Mouse (Mus musculus) heart, postnatal 36 days (tissue): ENCODE results near the gene Mast4. TPM values are rescaled to one million over a fixed set of nuclear protein-coding genes. Genes with fewer than 3 reads are reported as not detected.

Experiments used
- DNase-seq, 2 experiments: peaks; one replicate each; pipeline ENCODE4 v3.0.0; 2021 to 2022
- intact Hi-C: fragments of 180-260 bp; cut with DNase I; formaldehyde crosslinking; loops from one replicate; pipeline ENCODE4 v1.15.1; 2025
- total RNA-seq, 2 experiments: library from RNA; stranded (reverse); gene quantifications; 2 replicates each; pipeline ENCODE4 v1.2.3; 2021

The Mast4 gene
- total RNA-seq, 2 experiments from 2014 or later, result 26.8 to 29.3 TPM

DNA sequence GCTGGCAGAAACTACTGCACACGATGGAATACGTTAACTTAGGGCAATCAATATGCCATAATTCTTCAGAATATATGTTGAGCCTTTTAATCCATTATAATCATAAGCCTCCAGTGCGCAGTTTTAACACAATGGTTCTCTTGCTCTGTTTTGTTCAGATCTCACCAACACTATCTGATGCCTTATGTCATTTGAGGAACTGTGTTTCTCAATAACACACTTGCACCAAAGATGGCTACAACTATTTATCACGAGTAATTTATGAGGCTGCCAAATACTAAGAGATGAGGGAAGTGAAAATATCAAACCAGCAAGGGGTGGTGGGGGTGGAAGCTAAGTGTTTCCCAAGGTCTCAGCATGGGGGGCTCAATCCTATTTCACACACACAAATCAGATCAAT lies 448.1 kb downstream of the Mast4 start:
- intact Hi-C loops, result no loop called here
- DNase-seq, result no peak

DNA sequence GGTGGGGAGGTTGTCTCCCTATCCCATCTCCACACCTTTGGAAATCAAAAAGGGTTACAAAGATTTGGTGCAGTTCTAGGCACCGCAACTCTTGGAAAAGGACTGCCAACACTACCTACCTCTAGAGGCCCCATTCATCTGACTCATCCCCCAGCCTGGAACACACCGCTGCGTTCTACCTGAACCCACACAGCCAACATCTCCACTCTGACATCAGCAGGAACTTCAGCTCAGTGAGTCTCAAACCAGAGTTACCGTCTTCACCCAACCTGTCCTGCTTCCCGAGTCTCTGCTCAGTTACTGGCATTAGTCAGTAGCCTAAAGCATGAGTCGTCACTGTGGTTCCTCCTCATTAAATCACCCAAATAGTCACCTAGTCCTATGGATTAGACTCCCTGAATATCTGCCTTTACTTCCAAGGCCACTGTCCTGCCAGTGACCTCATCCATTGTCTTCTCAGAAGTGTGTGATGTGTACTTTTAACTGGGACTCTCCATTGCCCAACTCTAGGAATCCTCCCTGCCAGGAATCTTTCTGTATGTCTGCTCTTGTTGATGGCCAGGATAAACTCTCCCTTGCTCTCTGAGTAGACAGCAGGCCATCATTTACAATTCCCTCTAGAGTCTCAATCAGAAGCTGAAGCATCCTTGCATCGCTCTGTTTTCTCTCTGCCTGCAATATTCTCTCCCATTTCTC lies 453.8 kb downstream of the Mast4 start:
- intact Hi-C loops, result no loop called here
- no peak for DNase-seq

DNA sequence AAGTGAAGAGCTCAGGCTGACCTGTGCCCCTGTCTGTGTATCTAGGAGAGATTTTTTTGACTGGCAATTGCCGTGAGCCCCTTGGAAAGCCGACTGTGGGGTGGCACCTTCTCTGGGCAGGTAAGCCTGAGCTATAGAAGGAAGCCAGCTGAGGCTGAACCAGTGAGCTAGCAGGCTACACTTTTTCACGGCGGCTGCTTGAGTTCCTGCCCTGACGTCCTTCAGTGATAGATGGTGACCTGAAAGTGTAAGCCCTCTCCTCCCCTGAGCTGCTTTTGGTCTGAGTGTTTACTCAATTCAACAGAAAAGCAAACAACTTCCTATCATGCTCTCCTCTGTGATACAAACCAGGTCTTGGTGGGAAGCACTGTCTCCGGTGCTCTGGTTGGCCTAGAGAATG lies 455.7 kb downstream of the Mast4 start:
- intact Hi-C loops, result no loop called here

DNA sequence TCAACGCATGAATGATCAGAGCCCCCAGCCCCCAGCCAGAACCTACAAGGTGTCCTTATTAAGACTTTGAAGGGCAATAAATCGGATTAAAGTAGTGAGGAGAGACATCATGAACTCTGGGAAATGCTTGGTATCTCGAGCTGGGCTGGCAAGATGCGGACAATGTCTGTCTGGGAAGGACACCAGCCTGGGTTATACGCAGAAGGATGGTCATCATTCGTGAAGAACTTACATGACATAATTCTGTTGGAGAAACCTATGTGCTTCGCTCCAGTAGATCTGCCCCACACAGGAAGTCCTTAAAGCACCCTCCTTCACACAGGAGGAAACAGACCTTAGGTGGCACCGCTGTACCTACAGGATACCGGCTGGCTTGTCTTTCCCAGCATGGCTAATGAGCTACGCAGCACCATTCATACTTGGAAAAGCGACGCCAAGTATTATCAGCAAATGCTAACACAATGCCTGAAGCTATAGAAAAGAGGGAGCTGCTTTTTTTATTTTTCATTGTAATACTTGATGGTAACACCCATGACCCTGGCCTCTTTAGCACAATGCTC lies 456.5 kb downstream of the Mast4 start:
- intact Hi-C loops, result no loop called here
- no peak for DNase-seq

More for the DNA sequence above, 455.7 kb downstream of the Mast4 start:
- no peak for DNase-seq

DNA sequence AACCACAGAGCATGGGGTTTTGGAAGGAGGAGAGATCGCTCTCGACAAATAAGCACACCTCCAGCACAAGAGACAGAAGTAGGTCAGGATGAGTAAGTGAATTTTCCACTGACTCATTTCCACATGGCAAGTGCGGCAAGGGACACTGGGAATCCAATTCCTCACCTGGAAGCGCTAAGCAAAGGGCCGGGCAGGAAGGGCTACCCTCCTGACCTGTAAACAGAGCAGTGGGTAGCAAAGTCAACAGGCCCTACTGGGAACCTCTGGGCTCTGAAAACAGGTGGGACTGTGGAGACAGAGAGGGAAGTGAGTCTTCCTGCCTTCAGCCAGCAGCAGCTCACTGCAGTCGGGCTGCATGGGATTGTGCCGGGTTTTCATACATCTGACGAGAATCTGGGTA lies 457.1 kb downstream of the Mast4 start:
- DNase-seq, result no peak
- intact Hi-C loops, result no loop called here

DNA sequence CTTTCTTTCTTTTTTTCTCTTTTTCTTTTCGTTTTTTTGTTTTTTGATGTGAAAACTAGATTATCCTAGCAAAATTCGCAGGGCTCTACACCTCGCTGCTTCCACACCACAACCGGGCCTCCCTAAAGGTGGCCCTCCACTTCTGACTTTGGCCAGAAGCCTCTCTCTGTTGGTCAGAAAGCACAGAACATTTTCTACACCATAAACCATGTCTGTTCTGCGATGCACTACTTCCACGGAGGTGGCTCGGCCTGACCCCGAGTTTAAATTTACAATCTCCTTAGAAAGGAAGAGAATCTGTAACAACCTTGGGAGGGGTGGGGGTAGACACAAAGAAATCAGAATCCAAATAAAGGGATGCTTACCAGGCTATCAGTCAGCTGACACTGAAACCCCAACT lies 458.8 kb downstream of the Mast4 start:
- intact Hi-C loops, result loop anchor here (2.0 kb wide), 1 partner anchor 19 kb away; no protein-coding TSS in a partner anchor
- DNase-seq, result no peak

DNA sequence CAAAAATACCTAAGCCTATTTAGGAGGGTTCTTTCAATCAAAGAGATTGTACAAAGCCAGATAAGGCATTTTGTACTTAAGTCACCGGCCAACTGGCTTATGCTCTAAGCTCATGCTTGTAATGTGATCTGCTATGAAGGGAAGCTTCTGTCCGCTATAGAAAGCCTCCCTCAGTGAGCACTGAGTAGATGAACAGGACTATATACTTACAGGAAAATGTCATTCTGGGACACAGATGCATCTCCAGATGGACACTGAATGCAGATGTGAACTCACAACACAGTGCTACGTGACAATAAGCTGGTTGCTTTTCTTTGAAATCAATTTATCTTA lies 459.2 kb downstream of the Mast4 start:
- no peak for DNase-seq
- intact Hi-C loops, result loop anchor here (2.0 kb wide), 1 partner anchor 20 kb away; no protein-coding TSS in a partner anchor

DNA sequence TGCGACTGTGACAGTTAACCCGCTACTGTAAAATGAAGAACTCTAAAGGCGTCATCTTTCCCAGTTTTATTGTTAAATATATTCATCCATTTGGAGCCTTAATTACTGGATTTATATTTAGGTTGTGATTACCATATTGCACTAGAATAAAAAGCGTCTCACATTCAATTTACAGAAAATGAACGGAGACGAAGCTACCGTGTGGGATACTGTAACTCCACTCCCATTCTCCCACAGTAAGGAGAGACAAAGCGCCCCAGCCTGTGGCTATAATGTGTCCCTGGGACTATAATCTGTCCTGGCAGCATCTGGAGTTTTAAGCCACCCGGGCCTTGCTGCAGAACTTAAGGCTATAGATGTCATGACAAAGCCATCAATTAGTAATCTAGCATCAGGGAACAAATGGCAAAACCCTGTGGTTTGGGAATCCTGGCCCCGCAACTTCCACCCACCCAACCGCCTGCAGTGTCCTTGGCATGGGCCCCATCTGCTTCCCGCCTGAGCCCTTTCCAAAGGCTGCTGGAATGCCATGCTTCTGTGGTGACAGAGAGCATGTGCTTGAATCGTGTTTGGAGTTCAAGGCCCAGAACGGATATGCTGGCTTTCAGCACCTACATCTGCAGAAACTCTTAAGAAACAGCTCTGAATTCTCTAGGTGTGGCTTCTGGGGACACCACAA lies 459.7 kb downstream of the Mast4 start:
- intact Hi-C loops, result loop anchor here (2.0 kb wide), 1 partner anchor 20 kb away; no protein-coding TSS in a partner anchor
- peak; percentile 46 to 51 for DNase-seq

DNA sequence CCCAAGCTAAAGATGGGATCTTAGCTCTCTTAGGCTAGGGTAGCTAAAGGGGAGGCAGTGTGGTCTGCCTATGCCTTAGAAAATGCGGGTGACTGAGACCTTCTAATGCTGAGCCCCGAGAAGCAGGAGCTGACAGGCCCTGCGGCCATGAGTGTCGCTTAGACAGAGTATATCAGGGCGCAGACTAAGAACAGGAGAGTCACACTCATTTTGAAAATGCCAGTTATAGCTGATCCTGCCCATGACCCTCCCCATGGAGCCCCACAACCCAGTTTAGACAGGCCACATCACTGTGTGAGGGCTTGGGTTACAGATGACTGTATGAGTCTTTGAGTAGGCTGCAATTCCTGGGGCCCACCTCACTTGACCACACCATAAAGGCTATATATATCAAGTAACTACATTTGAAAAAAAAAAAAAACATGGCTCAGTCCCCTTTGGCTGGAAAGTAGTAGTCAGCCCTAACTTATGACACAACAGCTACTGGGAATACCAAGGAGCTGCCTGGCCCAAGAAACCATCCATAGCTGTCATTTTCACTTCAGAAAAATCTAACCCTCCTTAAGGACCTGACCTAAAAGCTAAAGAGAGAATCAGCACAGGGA lies 460.8 kb downstream of the Mast4 start:
- intact Hi-C loops, result loop anchor here (2.0 kb wide), 2 partner anchors 21 to 33 kb away; no protein-coding TSS in a partner anchor
- DNase-seq, result no peak

DNA sequence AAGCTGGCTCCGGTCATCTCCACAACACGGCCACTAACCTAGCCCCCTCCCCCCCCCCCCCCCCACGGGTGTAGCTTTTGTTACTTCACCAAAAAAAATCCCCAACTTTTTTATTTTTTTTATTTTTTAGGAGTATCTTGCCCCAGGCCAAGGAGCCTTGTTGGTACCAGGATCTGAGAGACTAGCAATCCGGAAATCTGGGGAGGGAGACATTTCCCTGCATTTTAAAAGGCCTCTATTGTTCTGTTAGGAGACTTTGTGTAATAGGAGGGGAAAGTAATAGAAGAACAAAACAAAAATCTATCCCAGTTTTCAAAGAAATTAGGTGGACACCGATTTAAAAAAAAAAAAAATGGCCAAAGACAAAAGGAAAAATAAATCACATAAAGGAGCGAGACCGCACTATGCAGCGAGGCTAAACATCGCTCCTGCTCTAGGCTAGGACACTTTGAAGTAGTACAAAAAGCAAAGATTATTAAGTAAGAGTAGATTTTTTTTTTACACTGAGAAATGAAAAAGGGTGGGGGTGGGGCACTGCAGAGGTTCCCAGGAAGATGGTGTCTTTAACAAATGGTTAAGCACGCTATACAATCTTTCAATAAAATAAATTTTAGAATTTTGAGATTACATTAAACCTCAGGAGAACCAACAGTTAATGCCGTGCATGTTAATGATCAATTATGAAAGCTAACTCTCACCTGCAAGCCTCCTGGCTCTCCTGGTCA lies 462.8 kb downstream of the Mast4 start:
- intact Hi-C loops, result loop anchor here (2.0 kb wide), 1 partner anchor 35 kb away; no protein-coding TSS in a partner anchor
- no peak for DNase-seq

DNA sequence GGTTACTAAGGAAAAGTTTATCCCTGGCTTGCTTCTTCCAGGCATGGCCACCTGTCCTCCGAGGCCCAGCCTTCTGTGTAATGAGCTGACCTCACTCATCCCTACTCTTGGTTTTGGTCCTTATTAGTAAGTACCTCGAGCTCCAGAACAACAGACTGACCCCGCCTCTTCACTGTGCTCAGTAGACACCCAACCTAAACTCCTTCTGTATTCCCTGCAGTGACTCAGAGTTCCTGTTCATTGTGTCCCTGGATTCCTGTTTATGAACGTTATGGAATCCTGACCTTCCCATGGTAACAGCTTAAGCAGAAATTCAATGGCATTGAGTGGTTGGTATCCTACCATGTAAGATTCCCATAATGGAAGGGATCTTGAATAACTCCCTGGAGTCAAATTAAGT lies 464.8 kb downstream of the Mast4 start:
- no peak for DNase-seq
- intact Hi-C loops, result no loop called here

DNA sequence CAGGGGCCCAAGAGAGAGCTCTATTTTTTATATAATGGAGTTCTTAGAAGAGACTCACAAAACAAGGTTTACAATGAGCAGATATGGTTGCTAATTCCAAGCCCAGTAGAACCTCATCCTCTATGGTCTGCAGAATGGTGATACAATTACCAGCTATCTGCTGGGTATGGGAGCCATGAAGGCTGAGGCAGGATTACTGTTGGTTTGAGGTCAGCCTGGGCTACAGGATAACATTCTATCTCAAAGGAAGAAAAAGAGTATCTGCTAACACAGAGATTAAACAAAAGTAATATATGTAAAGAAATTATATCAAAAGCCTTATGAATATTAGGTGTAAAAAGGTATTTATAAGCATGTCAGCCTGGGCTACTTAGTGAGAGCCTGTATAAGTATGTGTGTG lies 467.5 kb downstream of the Mast4 start:
- no peak for DNase-seq
- intact Hi-C loops, result no loop called here

DNA sequence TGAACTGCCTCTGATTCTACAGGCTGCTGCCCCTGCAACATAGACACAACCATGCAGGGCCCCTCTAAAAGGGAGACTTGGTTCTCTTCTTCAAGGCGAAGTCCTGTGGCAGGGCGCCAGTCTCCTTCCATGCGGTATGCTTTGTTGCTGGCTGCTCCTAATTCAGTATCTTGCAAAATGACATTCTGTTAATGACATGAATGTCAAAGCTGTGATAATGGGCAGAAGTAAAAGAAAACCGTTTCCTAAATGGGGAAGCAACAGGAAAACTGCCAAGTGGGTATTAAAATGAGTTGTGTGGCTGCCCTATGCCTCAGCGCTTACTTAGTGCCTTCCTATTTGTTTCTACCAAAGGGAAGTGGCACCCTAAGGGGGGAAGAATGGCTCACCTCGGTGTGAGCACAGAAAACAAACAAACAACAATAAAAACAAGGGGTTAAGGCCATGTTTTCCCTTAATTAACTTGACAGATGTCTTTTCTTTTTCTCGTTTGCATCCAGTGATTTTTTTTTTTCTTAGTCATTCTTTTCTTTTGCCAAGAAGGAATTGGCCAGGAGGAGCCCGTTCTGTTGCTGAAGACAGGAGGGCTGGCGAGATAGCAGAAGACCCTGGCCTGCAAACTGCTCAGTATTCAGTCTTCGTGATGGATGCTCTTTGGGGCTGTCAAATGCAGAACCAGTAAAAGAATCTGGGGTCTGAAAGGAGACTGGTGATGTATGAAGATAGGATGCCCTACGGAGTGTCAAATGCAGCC lies 468.1 kb downstream of the Mast4 start:
- peak; percentile 37 to 54 for DNase-seq
- intact Hi-C loops, result no loop called here

DNA sequence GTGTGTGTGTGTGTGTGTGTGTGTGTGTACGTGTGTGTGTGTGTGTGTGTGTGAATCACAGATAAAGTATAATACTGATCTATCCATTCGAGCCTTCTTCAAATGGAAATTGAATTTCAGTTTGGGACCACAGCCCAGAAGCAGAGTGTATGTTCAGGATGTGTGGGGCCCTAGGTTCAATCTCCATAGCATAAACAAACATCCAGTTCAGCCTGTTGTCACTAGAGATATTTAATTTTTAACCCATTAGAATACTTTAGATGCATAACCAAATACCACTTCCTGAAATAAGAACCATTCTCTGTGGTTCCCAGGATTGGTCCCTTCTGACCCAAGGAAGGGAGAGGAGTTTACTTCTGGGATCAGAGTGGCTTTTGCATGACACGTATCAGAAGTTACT lies 468.8 kb downstream of the Mast4 start:
- DNase-seq, result no peak
- intact Hi-C loops, result no loop called here

DNA sequence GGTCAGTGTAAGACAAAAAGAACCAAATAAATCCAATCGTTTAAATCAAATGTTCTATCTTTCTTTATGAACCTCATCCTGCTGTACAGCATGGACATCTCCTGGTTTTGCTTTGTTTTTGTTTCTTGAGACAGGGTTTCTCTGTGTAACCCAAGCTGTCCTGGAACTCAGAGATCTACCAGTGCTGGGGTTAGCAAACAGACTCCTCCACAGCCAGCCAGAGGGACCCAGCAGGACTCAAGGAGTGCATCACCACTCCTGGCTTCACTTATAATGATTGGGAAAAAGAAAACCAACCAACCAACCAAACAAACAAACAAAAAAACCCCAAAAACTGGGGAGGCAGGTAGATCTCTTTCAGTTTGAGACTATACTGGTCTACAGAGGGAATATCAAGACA lies 469.5 kb downstream of the Mast4 start:
- no peak for DNase-seq
- intact Hi-C loops, result no loop called here

DNA sequence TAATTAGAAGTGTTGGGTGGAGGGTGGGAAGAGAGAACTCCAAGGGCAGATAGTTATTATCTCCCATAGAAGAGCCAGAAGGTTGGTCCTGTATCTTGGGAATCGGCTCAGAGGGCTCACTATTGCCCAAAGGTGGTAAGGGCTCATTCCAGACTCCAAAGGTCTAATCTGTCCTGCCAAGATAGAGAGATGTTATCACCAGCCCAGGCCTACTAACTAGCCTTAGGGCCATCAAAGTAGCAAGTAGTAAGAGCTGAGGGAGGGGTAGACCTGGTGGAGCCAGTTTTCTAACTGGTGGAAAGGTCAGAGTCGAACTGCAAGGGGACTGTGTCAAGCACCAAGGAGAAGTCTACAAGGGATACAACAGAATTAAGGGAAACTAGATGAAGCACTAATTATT lies 470.2 kb downstream of the Mast4 start:
- intact Hi-C loops, result no loop called here
- no peak for DNase-seq

DNA sequence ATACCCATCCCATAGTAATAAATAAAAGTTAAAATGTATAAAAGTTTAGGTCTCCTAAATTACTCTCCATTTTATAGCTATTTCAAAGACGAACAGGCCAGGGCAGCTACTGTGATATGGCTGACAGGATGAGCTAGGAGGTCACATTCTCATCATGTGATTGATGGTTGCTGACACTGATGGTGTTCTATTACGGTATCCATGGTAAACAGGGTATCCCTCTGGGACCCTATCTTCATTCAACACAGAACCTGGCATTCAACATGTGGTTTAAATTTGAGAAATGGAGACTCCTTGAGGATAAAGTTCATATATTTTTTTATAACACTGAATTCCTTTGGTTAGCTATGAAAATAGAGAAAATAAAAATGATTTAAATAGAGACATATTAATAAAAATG lies 471.3 kb downstream of the Mast4 start:
- DNase-seq, result no peak
- intact Hi-C loops, result no loop called here

DNA sequence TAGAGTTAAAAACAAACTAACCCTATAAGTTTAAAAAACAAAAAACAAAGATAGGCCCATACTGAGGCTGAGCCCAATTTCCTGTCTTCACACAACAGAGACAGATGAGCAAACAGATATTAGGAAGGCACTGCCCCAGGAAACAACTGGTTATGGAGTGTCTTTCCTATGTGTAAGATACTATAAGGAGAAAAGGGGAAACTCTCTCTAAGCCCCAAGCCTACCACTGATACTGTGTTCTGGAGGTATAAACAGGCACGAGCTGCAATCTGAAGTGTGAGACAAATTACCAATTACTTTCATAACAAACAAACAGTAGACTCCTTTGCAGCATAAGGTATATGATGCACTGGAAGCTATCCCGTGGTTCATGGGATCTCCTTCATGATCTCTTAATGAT lies 471.9 kb downstream of the Mast4 start:
- intact Hi-C loops, result no loop called here
- DNase-seq, result no peak

DNA sequence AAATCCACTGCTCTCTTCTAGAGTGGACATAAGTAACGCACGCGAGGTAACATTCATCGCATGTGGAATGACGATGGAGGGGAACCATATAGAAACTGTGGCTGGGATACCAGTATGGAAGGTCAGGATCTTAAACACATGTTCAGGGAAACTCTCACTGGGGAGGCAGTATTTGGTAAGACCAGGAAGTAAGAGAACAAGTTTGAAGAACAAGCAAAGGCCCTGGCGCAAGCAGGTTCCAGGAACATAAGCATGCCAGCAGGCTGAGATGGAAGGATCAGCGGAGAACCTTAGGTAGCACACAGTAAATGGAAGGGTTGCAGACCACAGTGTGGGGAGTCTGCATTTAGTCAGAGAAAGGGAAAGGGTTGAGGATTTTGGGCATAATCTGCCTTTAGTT lies 473.6 kb downstream of the Mast4 start:
- intact Hi-C loops, result no loop called here
- DNase-seq, result no peak

DNA sequence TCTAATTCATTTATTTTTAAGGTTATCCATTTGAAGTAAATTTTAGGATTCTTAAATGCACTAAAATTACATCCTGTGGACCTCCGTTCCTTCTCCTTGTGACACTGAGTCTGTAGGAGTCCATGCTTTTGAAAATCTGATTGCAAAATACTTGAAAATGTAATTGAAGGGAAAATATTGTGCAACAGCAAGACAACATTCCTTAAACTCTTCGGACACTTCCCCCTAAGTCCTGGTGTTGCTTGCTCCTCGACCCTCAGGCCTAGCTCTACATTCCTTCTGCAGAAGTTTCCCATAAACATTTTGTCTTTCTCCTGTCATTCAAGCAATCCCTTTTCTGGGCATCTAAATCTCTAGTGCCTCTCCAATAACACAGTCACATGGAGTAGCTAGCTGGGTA lies 474.2 kb downstream of the Mast4 start:
- intact Hi-C loops, result no loop called here

More for the DNA sequence above, 474.2 kb downstream of the Mast4 start:
- DNase-seq, result no peak
